Mouse (Mus musculus) ES-Bruce4 (cell line): ENCODE data around the gene Gm20661.

ENCODE experiments used
- CTCF ChIP-seq: IDR thresholded peaks from one replicate; pipeline ENCODE4 v1.8.1; 2011; ENCODE audit warnings: low read depth, low read length
- EP300 ChIP-seq: IDR thresholded peaks from 2 replicates; pipeline ENCODE4 v1.6.1; 2011; ENCODE audit warnings: low read depth, low read length; ENCODE audit not compliant: insufficient read depth
- POLR2A ChIP-seq: IDR thresholded peaks from one replicate; pipeline ENCODE4 v1.8.1; 2011; ENCODE audit warnings: low read length; ENCODE audit not compliant: insufficient read depth

DNA sequence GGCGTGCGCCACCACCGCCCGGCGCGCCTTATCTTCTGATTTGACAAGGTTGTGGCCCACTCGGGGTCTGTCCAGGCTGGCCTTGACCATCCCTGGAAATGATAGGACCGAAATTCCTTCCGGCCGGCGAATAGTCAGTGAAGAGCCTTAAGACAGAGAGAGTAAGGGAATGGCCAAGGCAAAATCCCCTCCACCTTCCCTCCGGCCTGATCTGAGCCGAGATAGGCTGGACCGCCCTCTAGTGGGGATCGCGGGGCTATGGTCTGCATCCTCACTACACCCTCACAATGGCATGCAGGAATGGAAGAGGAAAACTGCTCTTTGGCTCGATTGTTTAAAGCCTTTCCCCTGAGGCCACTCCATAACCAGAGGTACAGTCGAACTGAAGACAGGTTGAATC lies 3.5 kb downstream of the Gm20661 start:
- TF ChIP-seq POLR2A (no peak), CTCF (peak; percentile 96), EP300 (0 out of 2 replicates have a peak, but pooled peaks have one; percentile 16)
